Mouse (Mus musculus): ENCODE data around the gene Skint3.
"Not testable (repeated sequence)": the region's sequence is repeated elsewhere in the genome, so short reads cannot be mapped to it uniquely, and the experiment has no call there.

Gene Skint3

GRCm38 (mm10) chr4:112231945-112232344, at the start of gene Skint3:
TSS of gene Skint3 (plus strand) at chr4:112232245.
- DNase-seq (ENCODE audit: low read depth in 1 of 2, low spot score in 2 of 2), result no peak

GRCm38 (mm10) chr4:112243416-112243815, 11.4 kb downstream of the Skint3 start:
- no peak for DNase-seq (ENCODE audit: low read depth in 1 of 2, low spot score in 2 of 2)

GRCm38 (mm10) chr4:112243951-112244350, 11.9 kb downstream of the Skint3 start:
- no peak for DNase-seq (ENCODE audit: low read depth in 1 of 2, low spot score in 2 of 2)

GRCm38 (mm10) chr4:112256022-112256421, 24.0 kb downstream of the Skint3 start:
- DNase-seq (ENCODE audit: low read depth in 1 of 2, low spot score in 2 of 2), result no peak

GRCm38 (mm10) chr4:112287178-112287974, 55.3 kb downstream of the Skint3 start:
- no peak for DNase-seq (ENCODE audit: low read depth in 1 of 2, low spot score in 2 of 2)

- peak in 1 of 2 experiments; percentile 2 for DNase-seq (ENCODE audit: low read depth in 1 of 2, low spot score in 2 of 2)
These were observed 56.4 kb downstream of the Skint3 start for GRCm38 (mm10) chr4:112288396-112288795.

- DNase-seq (ENCODE audit: low read depth in 1 of 2, low spot score in 2 of 2), result no peak
These were observed 70.3 kb downstream of the Skint3 start for GRCm38 (mm10) chr4:112302305-112302704.

- no peak for DNase-seq (ENCODE audit: low read depth in 1 of 2, low spot score in 2 of 2)
These were observed 70.9 kb downstream of the Skint3 start for GRCm38 (mm10) chr4:112302855-112303509.

- not testable (repeated sequence) for DNase-seq (ENCODE audit: low read depth in 1 of 2, low spot score in 2 of 2)
These were observed 117.1 kb downstream of the Skint3 start for GRCm38 (mm10) chr4:112349111-112349510.
